ENCODE assay signal across 9 mouse cellular contexts in the genomic region with DNA sequence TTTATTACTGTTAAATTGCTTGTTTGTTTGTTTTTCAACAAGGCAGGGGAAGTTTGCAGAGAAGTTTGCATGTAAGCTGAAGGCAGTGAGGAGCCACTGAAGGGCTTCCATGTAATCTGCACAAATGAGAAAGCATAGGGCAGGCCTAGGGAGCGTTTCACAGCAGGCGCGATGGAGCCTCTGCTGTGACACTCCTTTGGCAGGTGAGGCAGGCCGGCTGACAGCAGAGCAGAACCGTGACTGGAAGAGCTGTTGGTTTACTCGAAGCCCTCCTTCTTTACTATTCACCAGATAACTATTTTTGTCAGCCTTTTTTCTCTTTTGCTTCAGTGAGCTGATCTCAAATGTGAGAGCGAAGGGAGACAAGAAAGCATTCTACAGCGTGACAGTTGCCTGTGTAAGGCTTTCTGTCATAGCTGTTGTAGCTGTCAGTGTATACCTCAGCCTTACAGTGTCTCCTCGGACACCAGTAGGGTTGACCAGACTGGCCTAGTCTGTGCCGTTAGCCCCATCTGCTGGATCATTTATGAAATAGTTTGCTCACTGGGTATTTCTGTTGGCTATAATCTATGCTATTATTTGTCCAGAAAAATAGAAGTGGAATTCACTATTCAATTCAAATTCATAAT.
DNase-seq lines count a peak whose midpoint lies in the region; ATAC-seq and TF ChIP-seq lines count a peak whose summit lies in the region.
"Had no signal": no experiment of that assay in that cellular context is flagged by ENCODE, and none has a peak within 500 bp of the region (broad histone marks: within the 10 kb centered on the region; RNA-seq: fewer than 3 reads in every experiment).

No protein-coding gene starts in this region.

- H3K36me3 ChIP-seq in hindbrain, embryonic 10.5 days, result peaks cover 2% of the 10 kb centered on the region

- H3K4me3 ChIP-seq in hindbrain, embryonic 10.5 days, result no peak overlapping the region
- H3K4me3 ChIP-seq: liver, embryonic 15.5 days had no signal

- CTCF ChIA-PET in Patski (lab: Charles Lee), result interaction anchor here (1.3 to 2.7 kb wide), 3 partner anchors 10 to 136 kb away, joined by 3 to 10 read pairs (median 5); no protein-coding TSS in a partner anchor

- DNase-seq in gastrocnemius, postnatal 10 days, result peak; percentile 18
- no peak for DNase-seq in gastrocnemius, postnatal 25 days
- DNase-seq in Patski (ENCODE audit: low read depth, low spot score), result peak; percentile 7
- DNase-seq in cerebellum, postnatal 36 days, result peak; percentile 30 to 46
- DNase-seq in hindbrain, embryonic 10.5 days (ENCODE audit: low spot score), result peak; percentile 41
- DNase-seq in layer of hippocampus, adult 9-11 months, result peak; percentile 32
- DNase-seq in skeletal muscle tissue, adult 2 months (ENCODE audit: low read depth, low spot score), result peak; percentile 31

- no peaks in the 10 kb centered on the region for H3K4me1 ChIP-seq in hindbrain, embryonic 10.5 days (replicated peaks)
- H3K4me1 ChIP-seq: liver, embryonic 15.5 days had no signal

- H3K27me3 ChIP-seq in Patski, result no peaks in the 10 kb centered on the region
- no peaks in the 10 kb centered on the region for H3K27me3 ChIP-seq in hindbrain, embryonic 10.5 days (ENCODE audit: insufficient read depth, poor library complexity, severe bottlenecking)
- H3K27me3 ChIP-seq: liver, embryonic 15.5 days had no signal

- in situ Hi-C loops in Patski (cut with MboI; ENCODE audit: low pct_unique_long_range_greater_than_20kb), result loop anchor here (5.0 kb wide), 2 partner anchors 136 to 476 kb away; no protein-coding TSS in a partner anchor

- no peaks in the 10 kb centered on the region for H3K9me3 ChIP-seq in hindbrain, embryonic 10.5 days
- H3K9me3 ChIP-seq: liver, embryonic 15.5 days had no signal

- 45% methylated on average over 10 of the region's 10 CpGs for WGBS in hindbrain, embryonic 10.5 days

- peak; percentile 71 for TF ChIP-seq CTCF in Patski (IDR thresholded peaks at IDR 0.05)

- ATAC-seq in Patski, result peak; percentile 47
- ATAC-seq in megakaryocyte, adult 5-6 weeks (ENCODE audit: poor library complexity, severe bottlenecking), result peak; percentile 88

- H3K27ac ChIP-seq in hindbrain, embryonic 10.5 days, result no peak overlapping the region
- H3K27ac ChIP-seq: liver, embryonic 15.5 days had no signal

- POLR2A ChIA-PET in Patski (lab: Charles Lee), result no interaction called here
